Mouse (Mus musculus) megakaryocyte, adult 5-6 weeks (primary cell): Measurements from ENCODE around the gene Gm28035. TPM values are rescaled to one million over a fixed set of nuclear protein-coding genes. Genes with fewer than 3 reads are reported as not detected.

Source experiments
- ATAC-seq: 2 replicates; pipeline ENCODE4 v1.8.0; 2016; ENCODE audit warnings: mild to moderate bottlenecking, inconsistent platforms; ENCODE audit not compliant: poor library complexity, severe bottlenecking
- total RNA-seq, 2 experiments: library from RNA; stranded (forward) in 1 of 2; stranded (reverse) in 1 of 2; fragments of 153-499, 151-499 nt in 1 of 2; fragments of 221-1000, 200-1000 nt in 1 of 2; gene quantifications; 2 replicates each; pipeline versions ENCODE4 v1.2.3 to v1.2.4; 2015 to 2017

Gm28035 gene
- total RNA-seq (2015) = 0.04 TPM in 1 of 2 replicates, not detected in the other
- not detected in 2 replicates for total RNA-seq (2017)

- no peak for ATAC-seq
Measured at GRCm38 (mm10) chr2:30240267-30240666, at the start of gene Gm28035. Gm28035 (plus strand) TSS chr2:30240567.

GRCm38 (mm10) chr2:30191790-30192580 is 48.4 kb upstream of the Gm28035 start:
- no peak for ATAC-seq

DNA sequence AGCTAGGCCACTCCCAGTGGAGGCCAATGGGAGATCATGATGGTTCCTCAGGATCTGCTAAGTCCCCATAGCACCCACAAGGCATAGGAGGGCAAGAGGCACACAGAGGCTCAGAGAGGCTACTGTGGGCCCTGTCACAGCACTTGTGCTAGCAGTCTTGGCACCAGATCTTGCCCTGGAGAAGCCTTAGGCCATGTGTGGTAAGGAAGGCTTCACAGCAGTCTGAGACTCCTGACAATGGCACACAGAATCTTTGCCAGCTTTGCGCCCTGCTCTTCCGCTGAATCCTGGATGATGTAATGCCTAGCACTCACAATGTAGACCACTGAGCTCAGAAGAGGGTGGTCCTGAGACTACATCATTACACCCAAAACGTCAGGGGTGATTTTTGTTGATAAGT is 45.7 kb upstream of the Gm28035 start:
- ATAC-seq = no peak

DNA sequence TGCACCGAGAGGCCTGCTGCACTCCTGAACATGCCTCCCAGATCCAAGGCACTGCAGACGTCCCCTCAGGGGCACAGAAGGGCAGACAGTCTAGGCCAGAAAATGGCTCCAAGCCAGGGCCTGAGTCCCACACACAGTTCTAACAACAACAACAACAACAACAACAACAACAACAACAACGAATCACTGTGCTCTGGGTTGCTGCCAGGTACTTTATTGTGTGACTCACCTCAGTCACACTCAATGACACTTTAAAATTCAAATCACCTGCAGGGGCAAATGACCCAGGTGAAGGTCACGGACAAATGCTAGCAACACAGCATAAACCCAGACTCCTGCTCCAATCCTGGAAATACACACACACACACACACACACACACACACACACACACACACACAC is 42.3 kb upstream of the Gm28035 start:
- ATAC-seq = no peak

- ATAC-seq = no peak
Measured at GRCm38 (mm10) chr2:30199984-30200383, 40.4 kb upstream of the Gm28035 start.

- no peak for ATAC-seq
Measured at GRCm38 (mm10) chr2:30200388-30200925, 39.9 kb upstream of the Gm28035 start.

DNA sequence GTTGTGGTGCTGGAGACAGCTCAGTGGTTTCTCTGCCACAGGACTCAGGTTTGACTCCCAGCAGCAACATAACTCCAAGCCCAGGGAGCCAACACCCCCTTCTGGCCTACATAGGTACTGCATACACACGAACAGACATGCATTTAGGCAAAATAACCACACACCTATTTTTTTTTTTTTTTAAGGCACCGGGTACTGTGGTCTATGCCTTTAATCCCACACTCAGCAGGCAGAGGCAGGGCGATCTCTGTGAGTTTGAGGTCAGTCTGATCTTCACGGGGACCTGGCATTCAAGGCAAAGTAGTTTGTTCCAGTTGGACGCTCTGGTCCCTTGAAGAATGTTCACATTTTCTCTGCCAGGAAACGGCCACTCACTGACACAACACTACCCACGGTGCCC is 36.9 kb upstream of the Gm28035 start:
- no peak for ATAC-seq

DNA sequence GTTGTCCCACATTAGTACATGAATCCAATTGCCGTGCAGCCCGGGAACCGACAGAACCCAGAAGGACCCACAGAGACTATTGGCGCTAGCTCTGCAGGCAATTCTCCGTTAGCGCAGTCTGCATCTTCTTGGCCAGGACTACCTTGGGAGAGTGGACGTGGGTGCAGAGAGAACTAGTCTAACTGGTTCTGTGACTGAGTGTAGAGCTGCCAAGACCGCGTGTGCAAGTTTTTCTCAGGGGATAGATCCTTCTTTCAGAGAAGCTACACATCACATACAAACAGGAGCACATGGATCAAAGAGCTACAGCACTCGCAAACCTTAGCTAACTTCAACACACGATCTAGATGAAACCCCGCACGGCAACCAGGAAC is 35.1 kb upstream of the Gm28035 start:
- peak; percentile 13 for ATAC-seq

DNA sequence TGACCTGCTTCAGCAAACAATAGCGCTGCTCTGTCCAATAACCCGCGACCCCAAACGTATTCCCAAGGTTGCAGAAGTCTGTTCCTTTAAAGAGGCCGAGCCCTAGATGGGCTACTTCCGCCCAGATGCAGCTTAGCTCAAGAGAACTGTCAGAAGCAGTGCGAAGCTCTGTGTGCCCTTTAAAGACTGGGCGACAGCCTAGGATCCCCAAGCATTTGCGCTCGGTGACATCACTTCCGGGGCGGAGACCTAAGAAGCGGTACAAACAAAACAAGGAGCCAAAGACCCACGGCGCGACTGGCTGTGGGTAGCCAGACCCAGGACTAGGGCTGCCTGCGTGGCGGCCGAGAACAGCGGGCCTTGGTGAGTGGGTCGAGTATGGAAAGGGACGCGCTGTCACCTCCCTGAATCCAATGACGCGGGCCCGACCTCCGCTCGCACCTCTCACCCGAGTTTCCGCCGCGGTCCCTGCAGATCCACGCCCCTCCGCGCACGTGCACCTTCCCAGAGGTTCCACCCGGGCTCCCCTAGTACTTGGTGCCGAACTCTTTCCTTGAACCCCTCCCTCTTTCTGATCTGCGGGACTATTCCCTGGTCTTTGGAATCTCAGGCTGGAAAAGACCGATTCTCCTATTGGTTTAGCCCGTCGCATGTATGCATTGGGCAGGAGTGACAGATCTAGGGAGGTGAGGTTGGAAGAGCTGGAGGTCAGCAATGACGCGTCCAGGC is 34.6 kb upstream of the Gm28035 start, which contains the start of gene Kyat1:
Gene Kyat1, minus strand, starts transcription at position 219 of the 729 bp plus-strand sequence.
- ATAC-seq = peak; percentile 97

GRCm38 (mm10) chr2:30207401-30207800 is 33.0 kb upstream of the Gm28035 start:
- no peak for ATAC-seq

DNA sequence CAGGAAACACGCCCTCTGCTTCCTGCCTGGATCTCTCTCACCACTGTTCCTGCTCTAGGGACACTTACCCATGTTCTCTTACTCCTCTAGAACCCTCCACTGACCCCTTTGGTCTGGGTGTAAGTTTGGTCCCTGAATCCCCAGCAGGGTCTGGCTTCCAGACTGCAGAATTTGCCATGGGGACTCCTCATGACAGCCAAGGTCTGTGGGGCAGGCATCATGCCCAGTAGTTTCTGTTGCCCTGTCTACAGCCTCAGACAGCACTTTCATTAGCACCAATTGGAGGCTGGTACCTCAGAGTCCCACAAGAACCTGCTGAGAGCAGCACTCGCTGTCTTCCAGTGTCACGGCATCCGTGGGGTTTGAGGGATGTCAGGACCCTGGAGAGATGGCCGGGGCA is 32.5 kb upstream of the Gm28035 start:
- no peak for ATAC-seq

- ATAC-seq = no peak
Measured at GRCm38 (mm10) chr2:30211408-30212168, 28.8 kb upstream of the Gm28035 start.

DNA sequence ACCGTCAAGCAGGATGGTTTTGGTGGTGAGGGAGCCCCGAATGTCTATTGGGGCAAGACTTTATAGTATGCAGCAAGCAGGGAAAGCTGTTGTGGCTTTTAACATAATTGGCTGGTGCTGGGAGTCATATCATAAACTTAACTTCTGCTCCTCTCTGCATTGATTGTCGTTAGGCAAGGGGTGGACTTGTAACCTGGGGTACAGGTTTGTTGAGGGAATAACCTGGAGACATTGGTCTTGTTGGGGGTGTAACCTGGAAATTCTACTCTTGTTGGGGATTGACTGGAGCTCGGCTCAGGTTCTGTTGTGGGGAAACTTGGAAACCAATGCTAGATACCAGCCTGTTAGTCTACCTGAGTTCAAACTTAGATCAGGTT is 28.2 kb upstream of the Gm28035 start:
- ATAC-seq = no peak

DNA sequence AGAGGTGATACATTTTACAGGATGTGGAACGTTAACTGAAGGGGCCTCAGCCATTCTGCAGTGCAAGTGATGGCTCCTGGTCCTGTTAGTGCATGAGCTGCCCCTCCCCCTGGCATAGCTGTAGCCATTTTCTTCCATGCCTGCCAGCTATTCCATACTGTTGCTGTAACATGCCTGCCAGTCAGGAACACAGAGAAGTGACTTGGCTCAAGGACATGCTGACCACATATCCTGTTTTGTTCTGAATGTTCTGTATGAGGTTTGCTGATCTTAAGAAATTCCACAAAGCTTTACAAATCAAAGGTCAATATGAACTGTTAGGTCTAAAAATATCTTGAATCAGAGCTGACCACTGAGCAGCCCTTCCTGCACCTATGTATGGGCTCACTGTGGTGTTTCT is 27.4 kb upstream of the Gm28035 start:
- no peak for ATAC-seq

- no peak for ATAC-seq
Measured at GRCm38 (mm10) chr2:30214745-30215144, 25.6 kb upstream of the Gm28035 start.

DNA sequence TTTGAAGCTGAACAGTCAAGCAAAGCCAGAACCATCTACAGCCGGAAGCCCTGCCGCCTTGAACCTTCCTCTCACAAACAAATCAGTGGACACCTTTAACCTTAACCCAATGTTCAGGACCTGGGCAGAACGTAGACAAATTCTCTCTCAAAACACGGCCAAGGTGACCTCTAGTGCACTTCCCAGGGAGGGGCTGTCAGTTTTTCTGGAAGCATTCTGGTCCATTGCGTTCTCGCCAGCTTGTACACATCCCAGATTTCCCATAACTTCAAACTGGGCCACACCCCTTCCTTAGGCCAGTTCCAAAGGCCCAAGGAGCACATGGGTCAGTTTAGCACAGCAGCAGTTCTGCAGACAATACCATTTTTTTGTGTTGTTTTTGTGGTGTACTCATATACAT is 24.9 kb upstream of the Gm28035 start:
- no peak for ATAC-seq

GRCm38 (mm10) chr2:30216293-30216692 is 24.1 kb upstream of the Gm28035 start:
- ATAC-seq = no peak

GRCm38 (mm10) chr2:30235593-30235992 is 4.8 kb upstream of the Gm28035 start:
- no peak for ATAC-seq

DNA sequence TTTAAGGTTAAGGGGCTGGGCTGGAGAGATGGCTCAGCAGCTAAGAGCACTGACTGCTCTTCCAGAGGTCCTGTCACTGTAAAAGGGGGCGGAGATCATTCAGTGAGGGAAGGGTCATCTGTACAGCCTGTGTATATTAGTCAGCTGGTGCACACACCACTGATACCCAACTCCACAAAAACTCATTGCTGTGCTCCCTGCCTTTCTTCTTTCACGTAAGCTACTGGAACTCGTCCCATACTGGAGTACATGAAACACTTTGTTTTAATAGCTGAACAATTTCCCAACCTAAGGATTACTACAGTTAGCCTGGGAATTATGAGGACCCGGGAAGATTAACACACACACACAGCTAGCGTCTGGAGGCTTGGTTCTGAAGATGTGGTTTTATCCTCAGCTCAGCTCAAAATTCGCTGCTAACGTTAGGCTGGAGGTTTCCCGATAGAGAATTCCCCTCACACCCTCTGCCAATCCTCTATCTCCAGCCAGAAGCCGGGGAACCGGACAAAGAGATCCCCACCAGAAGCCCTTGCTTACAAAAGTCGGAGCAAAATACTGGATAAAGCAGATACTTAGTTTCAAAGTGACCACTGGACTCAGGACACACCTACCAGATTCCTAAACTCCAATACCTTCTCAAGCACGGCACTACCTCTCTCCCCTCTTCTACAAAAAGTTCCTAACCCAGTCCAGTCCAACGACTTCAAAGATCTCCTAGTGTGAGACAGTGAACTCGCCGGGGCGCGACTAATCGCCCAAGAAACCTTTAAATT is 3.8 kb upstream of the Gm28035 start:
- no peak for ATAC-seq

DNA sequence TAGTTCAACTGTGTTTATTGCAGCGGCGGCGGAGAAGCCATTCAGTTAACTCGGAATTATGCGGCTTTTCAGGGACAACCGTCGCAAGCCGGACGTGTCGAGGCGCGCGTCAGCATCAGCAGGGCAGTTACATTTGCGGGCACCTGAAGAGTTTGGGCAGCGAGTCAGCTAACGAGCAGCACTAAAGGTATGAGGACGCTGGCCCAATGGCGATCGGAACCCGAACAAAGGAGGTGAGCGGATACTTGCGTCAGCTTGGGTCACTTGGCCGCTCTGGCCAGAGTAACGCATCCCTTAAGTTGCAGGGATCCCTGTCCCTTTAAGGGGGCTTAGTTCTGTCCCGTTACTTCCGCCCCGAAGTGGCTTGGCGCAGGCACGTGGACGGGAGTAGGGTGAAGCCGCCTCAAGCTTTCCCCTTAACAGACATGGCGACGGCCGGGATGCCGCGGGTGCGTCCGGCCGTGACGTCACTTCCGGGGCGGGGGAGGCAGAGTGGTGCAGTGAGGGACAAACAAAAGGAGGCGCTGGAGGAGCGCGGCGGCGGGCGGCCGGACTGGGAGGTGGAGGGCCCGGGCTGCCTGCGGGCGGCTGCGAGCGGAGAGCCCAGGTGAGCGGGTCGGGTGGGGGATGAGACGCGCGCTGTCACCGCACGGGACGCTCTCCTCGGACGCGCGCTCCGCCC is 3.0 kb upstream of the Gm28035 start, which contains the start of gene Lrrc8a:
Gene Lrrc8a, plus strand, starts transcription at position 517 of the 682 bp plus-strand sequence.
- ATAC-seq = peak; percentile 94
